Mouse (Mus musculus): Measurements from ENCODE around the gene Bcas1. TPM values are rescaled to one million over a fixed set of nuclear protein-coding genes. Genes with fewer than 3 reads are reported as not detected.

Gene Bcas1
- polyA plus RNA-seq, 1 experiment from 2014 or later, result 8.4 TPM

GRCm38 (mm10) chr2:170336266-170336760 is 91.3 kb downstream of the Bcas1 start:
- no peaks in the 10 kb centered on the region for H3K9me3 ChIP-seq (replicated peaks; ENCODE audit: control insufficient read depth, low read length)
- H3K4me1 ChIP-seq (ENCODE audit: control insufficient read depth, low read depth, low read length), result no peaks in the 10 kb centered on the region
- H3K4me3 ChIP-seq (ENCODE audit: low read depth, low read length), result no peak overlapping the region
- H3K27me3 ChIP-seq (ENCODE audit: control insufficient read depth, insufficient read depth, low read depth, low read length), result no peaks in the 10 kb centered on the region
- WGBS (ENCODE audit: insufficient replicate concordance), result 23% methylated on average over 9 of the region's 9 CpGs
- H3K36me3 ChIP-seq (ENCODE audit: control insufficient read depth, insufficient read depth), result no peaks in the 10 kb centered on the region
- ATAC-seq (ENCODE audit: low read depth), result no peak
- H3K4me2 ChIP-seq (ENCODE audit: low read depth, low read length), result no peak overlapping the region
- no peak overlapping the region for H3K27ac ChIP-seq (ENCODE audit: low read length)
- no peak overlapping the region for H3K9ac ChIP-seq (ENCODE audit: low read depth, low read length)

GRCm38 (mm10) chr2:170335168-170335567 is 92.5 kb downstream of the Bcas1 start:
- 71% methylated on average over 5 of the region's 5 CpGs for WGBS (ENCODE audit: insufficient replicate concordance)
- no peak overlapping the region for H3K4me3 ChIP-seq (ENCODE audit: low read depth, low read length)
- no peak overlapping the region for H3K4me2 ChIP-seq (ENCODE audit: low read depth, low read length)
- no peak overlapping the region for H3K9ac ChIP-seq (ENCODE audit: low read depth, low read length)
- no peak for ATAC-seq (ENCODE audit: low read depth)
- no peaks in the 10 kb centered on the region for H3K27me3 ChIP-seq (ENCODE audit: control insufficient read depth, insufficient read depth, low read depth, low read length)
- no peaks in the 10 kb centered on the region for H3K36me3 ChIP-seq (ENCODE audit: control insufficient read depth, insufficient read depth)
- H3K4me1 ChIP-seq (ENCODE audit: control insufficient read depth, low read depth, low read length), result no peaks in the 10 kb centered on the region
- H3K27ac ChIP-seq (ENCODE audit: low read length), result no peak overlapping the region
- no peaks in the 10 kb centered on the region for H3K9me3 ChIP-seq (replicated peaks; ENCODE audit: control insufficient read depth, low read length)

- ATAC-seq (ENCODE audit: low read depth), result no peak
- H3K9me3 ChIP-seq (replicated peaks; ENCODE audit: control insufficient read depth, low read length), result no peaks in the 10 kb centered on the region
- no peak overlapping the region for H3K27ac ChIP-seq (ENCODE audit: low read length)
- 46% methylated on average over 2 of the region's 2 CpGs for WGBS (ENCODE audit: insufficient replicate concordance)
- H3K4me1 ChIP-seq (ENCODE audit: control insufficient read depth, low read depth, low read length), result no peaks in the 10 kb centered on the region; the same call in 1 of the 2 replicates
- no peak overlapping the region for H3K9ac ChIP-seq (ENCODE audit: low read depth, low read length)
- H3K4me3 ChIP-seq (ENCODE audit: low read depth, low read length), result no peak overlapping the region
- H3K27me3 ChIP-seq (ENCODE audit: control insufficient read depth, insufficient read depth, low read depth, low read length), result no peaks in the 10 kb centered on the region
- no peaks in the 10 kb centered on the region for H3K36me3 ChIP-seq (ENCODE audit: control insufficient read depth, insufficient read depth)
- no peak overlapping the region for H3K4me2 ChIP-seq (ENCODE audit: low read depth, low read length)
Measured at GRCm38 (mm10) chr2:170331870-170332269, 95.8 kb downstream of the Bcas1 start.

GRCm38 (mm10) chr2:170330466-170330865 is 97.2 kb downstream of the Bcas1 start:
- H3K9me3 ChIP-seq (replicated peaks; ENCODE audit: control insufficient read depth, low read length), result no peaks in the 10 kb centered on the region
- no peak for ATAC-seq (ENCODE audit: low read depth)
- WGBS (ENCODE audit: insufficient replicate concordance), result 52% methylated on average over 8 of the region's 8 CpGs
- no peaks in the 10 kb centered on the region; the same call in 1 of the 2 replicates for H3K4me1 ChIP-seq (ENCODE audit: control insufficient read depth, low read depth, low read length)
- H3K9ac ChIP-seq (ENCODE audit: low read depth, low read length), result no peak overlapping the region
- H3K27ac ChIP-seq (ENCODE audit: low read length), result peak overlapping the region; percentile 7; the same call in 1 of the 2 replicates
- no peaks in the 10 kb centered on the region for H3K36me3 ChIP-seq (ENCODE audit: control insufficient read depth, insufficient read depth)
- no peak overlapping the region for H3K4me2 ChIP-seq (ENCODE audit: low read depth, low read length)
- H3K27me3 ChIP-seq (ENCODE audit: control insufficient read depth, insufficient read depth, low read depth, low read length), result no peaks in the 10 kb centered on the region
- H3K4me3 ChIP-seq (ENCODE audit: low read depth, low read length), result no peak overlapping the region

- Histone ChIP-seq H3K27me3 (ENCODE audit: control insufficient read depth, insufficient read depth, low read depth, low read length) (no peaks in the 10 kb centered on the region), H3K36me3 (ENCODE audit: control insufficient read depth, insufficient read depth) (no peaks in the 10 kb centered on the region), H3K4me2 (ENCODE audit: low read depth, low read length) (no peak overlapping the region), H3K9me3 (replicated peaks; ENCODE audit: control insufficient read depth, low read length) (no peaks in the 10 kb centered on the region), H3K4me3 (ENCODE audit: low read depth, low read length) (no peak overlapping the region), H3K27ac (ENCODE audit: low read length) (peak overlapping the region; percentile 54), H3K9ac (ENCODE audit: low read depth, low read length) (no peak overlapping the region), H3K4me1 (ENCODE audit: control insufficient read depth, low read depth, low read length) (no peaks in the 10 kb centered on the region; the same call in 1 of the 2 replicates)
- peak; percentile 39; the same call in 1 of the 2 replicates for ATAC-seq (ENCODE audit: low read depth)
- whole genome bisulfite sequencing (ENCODE audit: insufficient replicate concordance), result 61% methylated on average over 13 of the region's 13 CpGs
Measured at GRCm38 (mm10) chr2:170329921-170330320, 97.7 kb downstream of the Bcas1 start.

GRCm38 (mm10) chr2:170323925-170324347 is 103.7 kb downstream of the Bcas1 start:
- peaks cover 6% of the 10 kb centered on the region for H3K27me3 ChIP-seq (ENCODE audit: control insufficient read depth, insufficient read depth, low read depth, low read length)
- H3K36me3 ChIP-seq (ENCODE audit: control insufficient read depth, insufficient read depth), result no peaks in the 10 kb centered on the region
- H3K4me3 ChIP-seq (ENCODE audit: low read depth, low read length), result peak overlapping the region; percentile 34; the same call in 1 of the 2 replicates
- no peak for ATAC-seq (ENCODE audit: low read depth)
- no peaks in the 10 kb centered on the region for H3K9me3 ChIP-seq (replicated peaks; ENCODE audit: control insufficient read depth, low read length)
- 0 out of 2 replicates have a peak overlapping the region, but pooled peaks have one; percentile 22 for H3K9ac ChIP-seq (ENCODE audit: low read depth, low read length)
- 5% methylated on average over 19 of the region's 19 CpGs for WGBS (ENCODE audit: insufficient replicate concordance)
- no peak overlapping the region for H3K27ac ChIP-seq (ENCODE audit: low read length)
- H3K4me1 ChIP-seq (ENCODE audit: control insufficient read depth, low read depth, low read length), result peaks cover 16% of the 10 kb centered on the region
- H3K4me2 ChIP-seq (ENCODE audit: low read depth, low read length), result peak overlapping the region; percentile 40

- Histone ChIP-seq H3K27me3 (ENCODE audit: control insufficient read depth, insufficient read depth, low read depth, low read length) (peaks cover 6% of the 10 kb centered on the region), H3K9ac (ENCODE audit: low read depth, low read length) (no peak overlapping the region), H3K36me3 (ENCODE audit: control insufficient read depth, insufficient read depth) (no peaks in the 10 kb centered on the region), H3K9me3 (replicated peaks; ENCODE audit: control insufficient read depth, low read length) (no peaks in the 10 kb centered on the region), H3K4me3 (ENCODE audit: low read depth, low read length) (no peak overlapping the region), H3K27ac (ENCODE audit: low read length) (peak overlapping the region; percentile 24), H3K4me1 (ENCODE audit: control insufficient read depth, low read depth, low read length) (peaks cover 18% of the 10 kb centered on the region), H3K4me2 (ENCODE audit: low read depth, low read length) (no peak overlapping the region; the same call in 1 of the 2 replicates)
- ATAC-seq (ENCODE audit: low read depth), result peak; percentile 14; the same call in 1 of the 2 replicates
- 11% methylated on average over 3 of the region's 3 CpGs for WGBS (ENCODE audit: insufficient replicate concordance)
Measured at GRCm38 (mm10) chr2:170322013-170322414, 105.6 kb downstream of the Bcas1 start.

GRCm38 (mm10) chr2:170321579-170321978 is 106.1 kb downstream of the Bcas1 start:
- no peak overlapping the region for H3K9ac ChIP-seq (ENCODE audit: low read depth, low read length)
- ATAC-seq (ENCODE audit: low read depth), result no peak
- H3K27ac ChIP-seq (ENCODE audit: low read length), result peak overlapping the region; percentile 24

GRCm38 (mm10) chr2:170319533-170320463 is 107.8 kb downstream of the Bcas1 start:
- Histone ChIP-seq H3K27ac (ENCODE audit: low read length) (peak overlapping the region; percentile 12; the same call in 1 of the 2 replicates), H3K4me2 (ENCODE audit: low read depth, low read length) (peak overlapping the region; percentile 66), H3K4me1 (ENCODE audit: control insufficient read depth, low read depth, low read length) (peaks cover 18% of the 10 kb centered on the region), H3K4me3 (ENCODE audit: low read depth, low read length) (peak overlapping the region; percentile 46), H3K36me3 (ENCODE audit: control insufficient read depth, insufficient read depth) (no peaks in the 10 kb centered on the region), H3K27me3 (ENCODE audit: control insufficient read depth, insufficient read depth, low read depth, low read length) (peaks cover 6% of the 10 kb centered on the region), H3K9me3 (replicated peaks; ENCODE audit: control insufficient read depth, low read length) (no peaks in the 10 kb centered on the region), H3K9ac (ENCODE audit: low read depth, low read length) (no peak overlapping the region)
- 17% methylated on average over 17 of the region's 20 CpGs for WGBS (ENCODE audit: insufficient replicate concordance)
- no peak for ATAC-seq (ENCODE audit: low read depth)

More at GRCm38 (mm10) chr2:170321579-170321978, 106.1 kb downstream of the Bcas1 start:
- Histone ChIP-seq H3K27me3 (ENCODE audit: control insufficient read depth, insufficient read depth, low read depth, low read length) (peaks cover 6% of the 10 kb centered on the region), H3K36me3 (ENCODE audit: control insufficient read depth, insufficient read depth) (no peaks in the 10 kb centered on the region), H3K4me1 (ENCODE audit: control insufficient read depth, low read depth, low read length) (peaks cover 18% of the 10 kb centered on the region), H3K9me3 (replicated peaks; ENCODE audit: control insufficient read depth, low read length) (no peaks in the 10 kb centered on the region), H3K4me2 (ENCODE audit: low read depth, low read length) (no peak overlapping the region), H3K4me3 (ENCODE audit: low read depth, low read length) (no peak overlapping the region)
- WGBS (ENCODE audit: insufficient replicate concordance), result 17% methylated on average over 5 of the region's 5 CpGs

Data from liver, embryonic 16.5 days (tissue).